Mouse (Mus musculus): ENCODE results near the gene A430005L14Rik. TPM values are rescaled to one million over a fixed set of nuclear protein-coding genes. Genes with fewer than 3 reads are reported as not detected.

The A430005L14Rik gene
- polyA plus RNA-seq, 2 experiments = 30.3 to 61.5 TPM

GRCm38 (mm10) chr4:153979243-153979642 lies 22.2 kb downstream of the A430005L14Rik start:
- Histone ChIP-seq H3K27ac (no peak overlapping the region), H3K27me3 (ENCODE audit: control insufficient read depth, insufficient read depth, low read length) (no peaks in the 10 kb centered on the region), H3K9ac (replicated peaks) (no peak overlapping the region), H3K36me3 (replicated peaks; ENCODE audit: control insufficient read depth, insufficient read depth, low read depth) (peaks cover 11% of the 10 kb centered on the region; the same call in 1 of the 2 replicates), H3K4me1 (replicated peaks; ENCODE audit: control insufficient read depth in 2 of 2, insufficient read depth in 2 of 2, low read length in 1 of 2) (peaks cover 9 to 11% of the 10 kb centered on the region in 2 experiments; a peak in 3 of 4 replicates), H3K9me3 (ENCODE audit: control insufficient read depth, low read length) (no peaks in the 10 kb centered on the region), H3K4me2 (ENCODE audit: low read depth) (no peak overlapping the region), H3K4me3 (ENCODE audit: insufficient read depth in 1 of 2, low read depth in 2 of 2, low read length in 2 of 2) (no peak overlapping the region)
- TF ChIP-seq CTCF (IDR thresholded peaks at IDR 0.05; ENCODE audit: low read depth) = no peak
- TF ChIP-seq EP300 (IDR thresholded peaks at IDR 0.05; ENCODE audit: low read depth) = no peak
- WGBS (ENCODE audit: insufficient replicate concordance) = 71% methylated on average over 10 of the region's 10 CpGs
- no peak for ATAC-seq (ENCODE audit: insufficient read depth)
- no peak for DNase-seq (ENCODE audit: low read depth in 3 of 3, low spot score in 3 of 3)

GRCm38 (mm10) chr4:153980470-153980869 lies 23.4 kb downstream of the A430005L14Rik start:
- Histone ChIP-seq H3K9me3 (ENCODE audit: control insufficient read depth, low read length) (no peaks in the 10 kb centered on the region), H3K4me3 (ENCODE audit: insufficient read depth in 1 of 2, low read depth in 2 of 2, low read length in 2 of 2) (no peak overlapping the region), H3K4me2 (ENCODE audit: low read depth) (no peak overlapping the region), H3K4me1 (replicated peaks; ENCODE audit: control insufficient read depth in 2 of 2, insufficient read depth in 2 of 2, low read length in 1 of 2) (peaks cover 9 to 11% of the 10 kb centered on the region in 2 experiments; a peak in 3 of 4 replicates), H3K9ac (replicated peaks) (no peak overlapping the region), H3K27me3 (ENCODE audit: control insufficient read depth, insufficient read depth, low read length) (no peaks in the 10 kb centered on the region), H3K36me3 (replicated peaks; ENCODE audit: control insufficient read depth, insufficient read depth, low read depth) (peaks cover 15% of the 10 kb centered on the region; the same call in 1 of the 2 replicates), H3K27ac (no peak overlapping the region)
- WGBS (ENCODE audit: insufficient replicate concordance) = 88% methylated on average over 11 of the region's 11 CpGs
- no peak for ATAC-seq (ENCODE audit: insufficient read depth)
- DNase-seq (ENCODE audit: low read depth in 3 of 3, low spot score in 3 of 3) = no peak
- no peak for TF ChIP-seq EP300 (IDR thresholded peaks at IDR 0.05; ENCODE audit: low read depth)
- TF ChIP-seq CTCF (IDR thresholded peaks at IDR 0.05; ENCODE audit: low read depth) = no peak

GRCm38 (mm10) chr4:153992715-153993114 lies 35.7 kb downstream of the A430005L14Rik start:
- peaks cover 27% of the 10 kb centered on the region for H3K36me3 ChIP-seq (replicated peaks; ENCODE audit: control insufficient read depth, insufficient read depth, low read depth)
- ATAC-seq (ENCODE audit: insufficient read depth) (no peak), DNase-seq (ENCODE audit: low read depth in 3 of 3, low spot score in 3 of 3) (no peak)
- no peak overlapping the region for H3K9ac ChIP-seq (replicated peaks)
- 79% methylated on average over 10 of the region's 10 CpGs for WGBS (ENCODE audit: insufficient replicate concordance)
- no peak overlapping the region for H3K4me2 ChIP-seq (ENCODE audit: low read depth)
- H3K27me3 ChIP-seq (ENCODE audit: control insufficient read depth, insufficient read depth, low read length) = no peaks in the 10 kb centered on the region
- no peaks in the 10 kb centered on the region for H3K9me3 ChIP-seq (ENCODE audit: control insufficient read depth, low read length)
- H3K4me3 ChIP-seq (ENCODE audit: insufficient read depth in 1 of 2, low read depth in 2 of 2, low read length in 2 of 2) = no peak overlapping the region
- H3K27ac ChIP-seq = no peak overlapping the region
- TF ChIP-seq EP300 (IDR thresholded peaks at IDR 0.05; ENCODE audit: low read depth) = no peak
- no peak for TF ChIP-seq CTCF (IDR thresholded peaks at IDR 0.05; ENCODE audit: low read depth)
- H3K4me1 ChIP-seq (replicated peaks; ENCODE audit: control insufficient read depth in 2 of 2, insufficient read depth in 2 of 2, low read length in 1 of 2) = no peaks in the 10 kb centered on the region

- Histone ChIP-seq H3K9me3 (ENCODE audit: control insufficient read depth, low read length) (no peaks in the 10 kb centered on the region), H3K36me3 (replicated peaks; ENCODE audit: control insufficient read depth, insufficient read depth, low read depth) (peaks cover 19% of the 10 kb centered on the region), H3K4me3 (ENCODE audit: insufficient read depth in 1 of 2, low read depth in 2 of 2, low read length in 2 of 2) (no peak overlapping the region), H3K4me2 (ENCODE audit: low read depth) (no peak overlapping the region), H3K4me1 (replicated peaks; ENCODE audit: control insufficient read depth in 2 of 2, insufficient read depth in 2 of 2, low read length in 1 of 2) (no peaks in the 10 kb centered on the region), H3K27ac (no peak overlapping the region), H3K27me3 (ENCODE audit: control insufficient read depth, insufficient read depth, low read length) (no peaks in the 10 kb centered on the region), H3K9ac (replicated peaks) (no peak overlapping the region)
- TF ChIP-seq EP300 (IDR thresholded peaks at IDR 0.05; ENCODE audit: low read depth) = no peak
- TF ChIP-seq CTCF (IDR thresholded peaks at IDR 0.05; ENCODE audit: low read depth) = no peak
- 76% methylated on average over 8 of the region's 8 CpGs for WGBS (ENCODE audit: insufficient replicate concordance)
- DNase-seq (ENCODE audit: low read depth in 3 of 3, low spot score in 3 of 3) = no peak
- ATAC-seq (ENCODE audit: insufficient read depth) = no peak
These were observed 36.5 kb downstream of the A430005L14Rik start for GRCm38 (mm10) chr4:153993505-153993904.

GRCm38 (mm10) chr4:154005488-154005887 lies 48.5 kb downstream of the A430005L14Rik start:
- 70% methylated on average over 5 of the region's 5 CpGs for WGBS (ENCODE audit: insufficient replicate concordance)
- H3K27ac ChIP-seq = no peak overlapping the region
- H3K27me3 ChIP-seq (ENCODE audit: control insufficient read depth, insufficient read depth, low read length) = no peaks in the 10 kb centered on the region
- TF ChIP-seq CTCF (IDR thresholded peaks at IDR 0.05; ENCODE audit: low read depth) = no peak
- no peak for TF ChIP-seq EP300 (IDR thresholded peaks at IDR 0.05; ENCODE audit: low read depth)
- no peaks in the 10 kb centered on the region for H3K36me3 ChIP-seq (replicated peaks; ENCODE audit: control insufficient read depth, insufficient read depth, low read depth)
- H3K4me3 ChIP-seq (ENCODE audit: insufficient read depth in 1 of 2, low read depth in 2 of 2, low read length in 2 of 2) = no peak overlapping the region
- DNase-seq (ENCODE audit: low read depth in 3 of 3, low spot score in 3 of 3) (no peak), ATAC-seq (ENCODE audit: insufficient read depth) (no peak)
- H3K4me1 ChIP-seq (replicated peaks; ENCODE audit: control insufficient read depth in 2 of 2, insufficient read depth in 2 of 2, low read length in 1 of 2) = no peaks in the 10 kb centered on the region
- H3K9ac ChIP-seq (replicated peaks) = no peak overlapping the region
- no peaks in the 10 kb centered on the region for H3K9me3 ChIP-seq (ENCODE audit: control insufficient read depth, low read length)
- H3K4me2 ChIP-seq (ENCODE audit: low read depth) = no peak overlapping the region

Data from liver, embryonic 14.5 days (tissue).